Mouse (Mus musculus): Measurements from ENCODE around the gene Ypel1.

The Ypel1 gene

GRCm38 (mm10) chr16:17117309-17117799, 47.9 kb downstream of the Ypel1 start:
- Histone ChIP-seq H3K36me3 (ENCODE audit: control insufficient read depth, insufficient read depth, low read length, poor library complexity, severe bottlenecking) (no peaks in the 10 kb centered on the region), H3K27me3 (ENCODE audit: control insufficient read depth, insufficient read depth, low read length, poor library complexity, severe bottlenecking) (no peaks in the 10 kb centered on the region)
- no peak for DNase-seq (ENCODE audit: low read depth, low spot score)

- Histone ChIP-seq H3K36me3 (ENCODE audit: control insufficient read depth, insufficient read depth, low read length, poor library complexity, severe bottlenecking) (no peaks in the 10 kb centered on the region), H3K27me3 (ENCODE audit: control insufficient read depth, insufficient read depth, low read length, poor library complexity, severe bottlenecking) (no peaks in the 10 kb centered on the region)
- DNase-seq (ENCODE audit: low read depth, low spot score): no peak
Measured at GRCm38 (mm10) chr16:17121569-17121968, 52.1 kb downstream of the Ypel1 start.

- Histone ChIP-seq H3K36me3 (ENCODE audit: control insufficient read depth, insufficient read depth, low read length, poor library complexity, severe bottlenecking) (no peaks in the 10 kb centered on the region), H3K27me3 (ENCODE audit: control insufficient read depth, insufficient read depth, low read length, poor library complexity, severe bottlenecking) (no peaks in the 10 kb centered on the region)
- DNase-seq (ENCODE audit: low read depth, low spot score): no peak
Measured at GRCm38 (mm10) chr16:17124119-17124870, 54.8 kb downstream of the Ypel1 start.

- no peaks in the 10 kb centered on the region for H3K36me3 ChIP-seq (ENCODE audit: control insufficient read depth, insufficient read depth, low read length, poor library complexity, severe bottlenecking)
- DNase-seq (ENCODE audit: low read depth, low spot score): peak; percentile 78
- H3K27me3 ChIP-seq (ENCODE audit: control insufficient read depth, insufficient read depth, low read length, poor library complexity, severe bottlenecking): no peaks in the 10 kb centered on the region
Measured at GRCm38 (mm10) chr16:17124871-17125520, 55.5 kb downstream of the Ypel1 start, which contains the start of gene 2610318N02Rik. Gene 2610318N02Rik, minus strand, starts transcription at chr16:17125167.

DNA sequence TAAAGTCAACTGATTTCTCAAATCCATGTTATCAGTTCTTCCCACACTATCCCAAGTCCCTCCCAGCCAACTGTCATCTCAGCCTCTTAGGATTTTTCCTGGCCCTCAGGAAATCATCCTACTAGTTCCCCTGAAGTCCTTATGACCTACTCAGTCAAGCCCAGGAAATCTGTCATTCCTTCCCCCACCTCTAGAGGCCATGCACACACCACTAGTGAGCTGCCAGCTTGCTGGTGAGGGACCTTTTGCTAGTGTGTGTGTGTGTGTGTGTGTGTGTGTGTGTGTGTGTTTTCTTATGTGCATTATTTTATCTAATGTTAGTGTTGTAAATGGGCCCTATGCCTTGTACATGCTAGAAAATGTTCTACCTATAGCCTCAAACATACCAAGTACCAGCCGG, 57.8 kb downstream of the Ypel1 start:
- no peaks in the 10 kb centered on the region for H3K27me3 ChIP-seq (ENCODE audit: control insufficient read depth, insufficient read depth, low read length, poor library complexity, severe bottlenecking)
- DNase-seq (ENCODE audit: low read depth, low spot score): peak; percentile 78

DNA sequence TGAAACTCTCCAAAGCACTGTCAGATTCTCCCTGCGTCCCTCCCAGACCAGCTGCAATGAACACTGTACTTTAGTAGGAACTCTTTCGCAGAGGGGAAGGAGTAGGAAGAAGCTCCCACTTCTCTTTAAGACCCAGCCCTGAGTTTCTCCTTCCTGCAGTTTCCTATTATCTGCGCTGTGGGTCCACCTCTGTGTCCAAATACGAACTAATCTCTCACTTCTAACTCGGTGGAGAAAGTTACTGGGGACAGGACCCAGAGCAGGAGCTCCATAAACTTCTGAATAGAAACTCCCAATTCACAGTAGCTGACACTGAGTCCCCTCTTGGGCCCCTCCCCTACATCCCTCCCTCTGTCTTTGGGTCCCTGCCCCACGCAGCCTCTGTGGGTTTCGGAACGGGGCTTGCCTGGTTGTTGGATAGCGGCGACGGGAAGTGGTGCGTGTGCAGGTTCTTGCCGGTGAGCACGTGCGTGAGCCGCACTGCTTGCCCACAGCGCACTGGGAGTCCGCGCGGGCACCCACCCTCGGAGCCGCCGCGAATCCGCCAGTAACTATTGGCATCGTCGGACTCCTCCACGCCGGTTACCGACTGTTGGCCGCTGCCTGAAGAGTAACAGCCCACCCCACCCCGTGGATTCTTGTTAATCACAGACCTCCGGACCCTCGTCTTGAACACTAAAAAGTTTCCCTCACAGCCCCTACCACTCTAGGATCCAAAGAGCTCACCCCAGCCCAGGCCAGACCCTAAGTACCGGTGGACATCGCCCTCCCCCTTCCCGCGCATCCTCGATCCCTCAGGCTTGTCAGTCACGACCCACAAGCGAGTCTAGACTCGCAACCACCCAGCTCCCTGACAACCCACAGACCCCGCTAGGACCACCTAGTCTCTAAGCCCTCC, 61.9 kb downstream of the Ypel1 start:
- Histone ChIP-seq H3K36me3 (ENCODE audit: control insufficient read depth, insufficient read depth, low read length, poor library complexity, severe bottlenecking) (no peaks in the 10 kb centered on the region), H3K27me3 (ENCODE audit: control insufficient read depth, insufficient read depth, low read length, poor library complexity, severe bottlenecking) (no peaks in the 10 kb centered on the region)
- DNase-seq (ENCODE audit: low read depth, low spot score): peak; percentile 49

More for the DNA sequence above, 57.8 kb downstream of the Ypel1 start:
- H3K36me3 ChIP-seq (ENCODE audit: control insufficient read depth, insufficient read depth, low read length, poor library complexity, severe bottlenecking): no peaks in the 10 kb centered on the region

DNA sequence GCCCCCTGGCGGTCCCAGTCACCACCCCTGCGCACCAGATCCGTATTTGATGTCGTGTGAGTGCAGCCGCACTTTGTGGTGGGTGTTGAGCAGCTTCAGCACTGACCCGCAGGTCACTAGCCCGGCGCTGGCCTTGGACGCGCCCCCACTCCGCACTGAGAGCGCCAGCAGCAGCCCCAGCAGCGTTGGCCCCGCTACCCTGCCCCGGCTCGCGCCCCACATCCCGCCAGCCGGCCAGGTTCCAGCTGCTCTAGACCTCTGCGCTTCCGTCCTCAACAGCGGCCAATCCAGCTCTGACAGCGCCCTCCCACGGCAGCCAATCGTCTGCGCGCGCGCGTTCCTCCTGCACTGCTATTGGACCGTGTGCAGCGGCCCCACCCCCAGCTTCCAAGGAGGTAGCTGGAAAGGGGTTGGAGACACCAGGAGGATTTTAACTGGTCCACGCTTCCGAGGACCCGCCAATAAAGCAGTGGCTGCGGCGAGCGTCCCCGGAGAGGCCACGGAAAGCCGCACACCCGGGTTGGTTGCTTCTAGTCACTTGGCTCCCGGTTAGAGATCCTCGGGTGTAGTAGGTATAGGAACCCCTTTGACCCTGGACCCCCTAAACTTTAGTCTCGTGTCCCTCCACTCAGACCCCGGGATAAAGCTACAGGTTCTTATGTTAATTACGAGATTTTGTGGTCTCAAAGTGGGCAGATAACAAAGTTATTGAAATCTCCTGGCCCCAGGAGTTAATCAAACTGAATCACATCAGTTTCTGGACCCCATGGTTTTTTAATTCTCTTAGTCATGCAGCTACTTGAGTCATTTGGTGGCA, 62.8 kb downstream of the Ypel1 start, which contains the start of gene Sdf2l1:
TSS of gene Sdf2l1 (minus strand) at position 295 of the 817 bp plus-strand sequence.
- no peaks in the 10 kb centered on the region for H3K27me3 ChIP-seq (ENCODE audit: control insufficient read depth, insufficient read depth, low read length, poor library complexity, severe bottlenecking)
- DNase-seq (ENCODE audit: low read depth, low spot score): peak; percentile 94
- H3K36me3 ChIP-seq (ENCODE audit: control insufficient read depth, insufficient read depth, low read length, poor library complexity, severe bottlenecking): no peaks in the 10 kb centered on the region

- no peak for DNase-seq (ENCODE audit: low read depth, low spot score)
- Histone ChIP-seq H3K36me3 (ENCODE audit: control insufficient read depth, insufficient read depth, low read length, poor library complexity, severe bottlenecking) (no peaks in the 10 kb centered on the region), H3K27me3 (ENCODE audit: control insufficient read depth, insufficient read depth, low read length, poor library complexity, severe bottlenecking) (no peaks in the 10 kb centered on the region)
Measured at GRCm38 (mm10) chr16:17132906-17133200, 63.4 kb downstream of the Ypel1 start.
